Mouse (Mus musculus): Measurements from ENCODE around the gene Adamtsl2. TPM values are rescaled to one million over a fixed set of nuclear protein-coding genes. Genes with fewer than 3 reads are reported as not detected.

Gene Adamtsl2
- 1.6 to 5.0 TPM (median 3.4 TPM) in 4 replicates for total RNA-seq (2023; ENCODE audit: inconsistent age)

DNA sequence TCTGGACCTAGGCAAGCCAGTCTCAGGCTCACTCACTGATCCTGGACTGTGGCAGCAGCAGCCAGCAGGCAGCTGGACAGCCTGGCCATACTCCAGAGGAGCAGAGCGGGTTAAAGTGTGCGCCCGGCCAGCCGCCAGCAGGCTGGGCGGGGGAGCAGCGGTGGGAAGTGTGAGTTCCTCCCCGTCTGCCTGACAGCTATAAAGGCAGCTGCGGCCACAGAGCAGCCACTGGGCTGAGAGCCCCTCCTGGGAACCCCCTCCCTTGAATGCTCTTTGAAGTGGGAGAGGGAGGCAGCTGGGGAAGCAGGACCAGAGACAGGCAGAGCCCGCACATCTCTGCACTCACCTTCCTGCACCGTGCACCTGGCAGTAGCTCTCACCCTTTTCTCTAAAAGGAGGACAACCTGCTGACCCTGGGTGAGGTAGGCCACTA is at the start of gene Adamtsl2:
Gene Adamtsl2 (plus strand): TSS at position 228 of the 433 bp plus-strand sequence.

DNA sequence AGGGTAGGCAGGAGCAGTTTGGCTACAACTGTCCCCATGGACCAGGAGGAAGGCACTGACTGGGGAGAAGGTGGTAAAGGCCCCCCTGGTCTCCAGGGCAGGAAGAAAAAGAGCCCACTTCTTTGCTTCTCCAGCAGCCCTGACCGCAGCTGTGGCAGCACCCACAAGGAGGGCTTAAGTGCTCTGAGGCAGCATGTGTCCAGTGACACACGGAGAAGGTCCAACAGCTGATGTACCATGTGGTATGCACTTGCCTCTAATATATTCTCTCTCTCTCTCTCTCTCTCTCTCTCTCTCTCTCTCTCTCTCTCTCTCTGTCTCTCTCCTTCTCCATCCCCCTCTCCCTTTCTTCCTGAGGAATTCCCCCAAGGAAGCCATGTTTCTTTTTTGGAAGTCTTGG is 7.2 kb upstream of the Adamtsl2 start, which contains the start of gene Mymk:
Gene Mymk (minus strand): TSS at position 202 of the 400 bp plus-strand sequence.

DNA sequence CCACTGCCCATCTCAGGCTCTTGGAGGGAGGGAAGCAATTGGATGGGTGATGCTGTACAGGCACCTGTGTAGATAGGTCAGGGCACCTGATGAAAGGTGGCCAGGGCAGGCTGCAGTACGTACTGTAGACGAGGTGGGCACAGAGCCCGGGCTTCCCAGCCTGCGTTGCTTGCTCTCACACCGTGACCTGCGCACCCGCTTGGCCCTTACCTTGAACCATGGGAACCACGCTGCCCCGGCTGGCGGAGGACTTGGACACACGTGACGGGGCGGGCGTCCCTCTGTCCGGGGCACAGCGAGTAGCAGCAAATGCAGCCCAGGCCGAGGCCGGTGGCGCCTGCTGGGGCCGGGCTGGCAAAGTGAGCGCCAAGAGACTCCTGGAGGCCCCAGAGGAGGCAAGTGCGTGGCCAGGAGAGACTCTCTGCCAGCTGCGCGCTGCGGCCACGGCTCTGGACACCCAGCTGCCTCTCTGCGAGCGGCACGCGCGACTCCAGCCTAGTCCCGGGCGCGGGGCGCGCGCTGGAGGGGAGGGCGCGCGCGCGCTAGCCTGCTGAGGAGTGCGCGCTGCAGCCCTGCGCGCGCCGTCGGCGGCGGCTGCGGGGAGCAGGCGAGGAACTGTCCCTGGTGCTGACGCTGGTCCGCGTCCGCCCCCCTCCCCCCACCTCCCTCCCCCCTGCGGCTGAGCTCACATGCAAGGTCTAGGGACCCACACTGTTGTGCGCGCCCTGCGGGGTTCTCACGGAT is 62.9 kb downstream of the Adamtsl2 start, which contains the start of gene Fam163b:
Gene Fam163b (minus strand): TSS at position 542 of the 744 bp plus-strand sequence.

Other genes starting within 250 kb of the Adamtsl2 start
- not detected in 4 replicates for gene Abo, start 214.4 kb upstream of the Adamtsl2 start, total RNA-seq (2023; ENCODE audit: inconsistent age)
- gene Surf6, start 176.5 kb upstream of the Adamtsl2 start, total RNA-seq (2023; ENCODE audit: inconsistent age) = 66.0 to 76.3 TPM (median 70.9 TPM) in 4 replicates
- gene Med22, start 168.7 kb upstream of the Adamtsl2 start, total RNA-seq (2023; ENCODE audit: inconsistent age) = 14.9 to 18.4 TPM (median 17.2 TPM) in 4 replicates
- gene Rpl7a, start 168.6 kb upstream of the Adamtsl2 start, total RNA-seq (2023; ENCODE audit: inconsistent age) = 716 to 763 TPM (median 757 TPM) in 4 replicates
- 45.9 to 55.5 TPM (median 50.3 TPM) in 4 replicates for gene Surf2, start 163.0 kb upstream of the Adamtsl2 start, total RNA-seq (2023; ENCODE audit: inconsistent age)
- gene Surf1, start 162.8 kb upstream of the Adamtsl2 start, total RNA-seq (2023; ENCODE audit: inconsistent age) = 55.8 to 77.5 TPM (median 60.0 TPM) in 4 replicates
- gene Surf4, start 145.5 kb upstream of the Adamtsl2 start, total RNA-seq (2023; ENCODE audit: inconsistent age) = 58.8 to 67.2 TPM (median 62.0 TPM) in 4 replicates
- gene Stkld1, start 145.3 kb upstream of the Adamtsl2 start, total RNA-seq (2023; ENCODE audit: inconsistent age) = not detected in 4 replicates
- gene Rexo4, start 115.0 kb upstream of the Adamtsl2 start, total RNA-seq (2023; ENCODE audit: inconsistent age) = 56.8 to 74.9 TPM (median 67.4 TPM) in 4 replicates
- 0.16 TPM in 1 of 4 replicates, not detected in the others for gene Adamts13, start 106.0 kb upstream of the Adamtsl2 start, total RNA-seq (2023; ENCODE audit: inconsistent age)
- gene Cacfd1, start 69.5 kb upstream of the Adamtsl2 start, total RNA-seq (2023; ENCODE audit: inconsistent age) = 36.1 to 44.2 TPM (median 39.9 TPM) in 4 replicates
- 6.8 to 9.0 TPM (median 8.5 TPM) in 4 replicates for gene Slc2a6, start 51.4 kb upstream of the Adamtsl2 start, total RNA-seq (2023; ENCODE audit: inconsistent age)
- not detected in 4 replicates for gene Mymk, start 7.2 kb upstream of the Adamtsl2 start, total RNA-seq (2023; ENCODE audit: inconsistent age)
- not detected in 4 replicates for gene Fam163b, start 63.1 kb downstream of the Adamtsl2 start, total RNA-seq (2023; ENCODE audit: inconsistent age)
- not detected in 4 replicates for gene Dbh, start 85.9 kb downstream of the Adamtsl2 start, total RNA-seq (2023; ENCODE audit: inconsistent age)
- not detected in 4 replicates for gene Sardh, start 169.0 kb downstream of the Adamtsl2 start, total RNA-seq (2023; ENCODE audit: inconsistent age)

All from B cell, adult (primary cell).